Mouse (Mus musculus) hindbrain, postnatal 0 days (tissue): ENCODE measurements around the gene Trim46. TPM values are rescaled to one million over a fixed set of nuclear protein-coding genes. Genes with fewer than 3 reads are reported as not detected.

Experiments used
- ATAC-seq: fragments of 200-750 bp; cut with Nextera tagmentation; 2 replicates; pipeline ENCODE4 v1.8.0; 2017; ENCODE audit warnings: mild to moderate bottlenecking, moderate TSS enrichment, moderate library complexity
- DNase-seq: peaks from one replicate; pipeline ENCODE4 v3.0.0-alpha.2; 2015; ENCODE audit warnings: low spot score
- H3K27ac ChIP-seq: fragments of 300-500 bp; sonication (generic); 2 replicates; pipeline ENCODE4 v1.5.1; 2014; ENCODE audit warnings: mild to moderate bottlenecking
- H3K27me3 ChIP-seq: fragments of 300-500 bp; sonication (generic); 2 replicates; pipeline ENCODE4 v1.6.1; 2014; ENCODE audit warnings: low read length, mixed read lengths; ENCODE audit not compliant: insufficient read depth
- H3K36me3 ChIP-seq: fragments of 300-500 bp; sonication (generic); 2 replicates; pipeline ENCODE4 v1.6.1; 2014; ENCODE audit warnings: low read length, mixed read lengths; ENCODE audit not compliant: insufficient read depth
- H3K4me1 ChIP-seq: fragments of 300-500 bp; sonication (generic); 2 replicates; pipeline ENCODE4 v1.6.1; 2014; ENCODE audit warnings: antibody characterized with exemption, low read length, mixed read lengths; ENCODE audit not compliant: insufficient read depth
- H3K4me2 ChIP-seq: fragments of 300-500 bp; sonication (generic); 2 replicates; pipeline ENCODE4 v1.6.1; 2014; ENCODE audit warnings: low read depth, mild to moderate bottlenecking, low read length, moderate library complexity, mixed read lengths
- H3K4me3 ChIP-seq: fragments of 300-500 bp; sonication (generic); 2 replicates; pipeline ENCODE4 v1.5.1; 2014; ENCODE audit warnings: low read length
- H3K9ac ChIP-seq: fragments of 300-500 bp; sonication (generic); replicated peaks from 2 replicates; pipeline ENCODE4 v1.6.1; 2014; ENCODE audit warnings: mild to moderate bottlenecking, low read length, moderate library complexity, mixed read lengths
- H3K9me3 ChIP-seq: fragments of 300-500 bp; sonication (generic); 2 replicates; pipeline ENCODE4 v1.6.1; 2016; ENCODE audit warnings: low read length, mixed read lengths
- CTCF ChIP-seq: IDR thresholded peaks from 2 replicates; pipeline ENCODE4 v1.5.1; 2016; ENCODE audit warnings: antibody characterized with exemption, control low read depth, low read depth
- WGBS: fragments of 180-500 bp; shearing (Covaris S2); extraction: QIAGEN DNeasy Blood & Tissue Kit; methylation state at CpG from one replicate; pipeline ENCODE4 v1.1.7; 2014; 5-methylcytosine and 5-hydroxymethylcytosine counted together
- polyA plus RNA-seq: library from polyadenylated mRNA; unstranded; fragments of >200 nt; fragmentation: Nextera tagmentation; extraction: Ambion mirVana; gene quantifications from 2 replicates; pipeline ENCODE4 v1.2.1, GENCODE M21; 2015
- total RNA-seq: library from RNA; depleted of rRNA; stranded (reverse); fragments of >200 nt; gene quantifications from 2 replicates; pipeline ENCODE4 v1.2.3, GENCODE M21; 2014

Gene Trim46
- total and polyA plus RNA-seq, 2 experiments from 2014 or later, result 49.8 to 97.9 TPM

DNA sequence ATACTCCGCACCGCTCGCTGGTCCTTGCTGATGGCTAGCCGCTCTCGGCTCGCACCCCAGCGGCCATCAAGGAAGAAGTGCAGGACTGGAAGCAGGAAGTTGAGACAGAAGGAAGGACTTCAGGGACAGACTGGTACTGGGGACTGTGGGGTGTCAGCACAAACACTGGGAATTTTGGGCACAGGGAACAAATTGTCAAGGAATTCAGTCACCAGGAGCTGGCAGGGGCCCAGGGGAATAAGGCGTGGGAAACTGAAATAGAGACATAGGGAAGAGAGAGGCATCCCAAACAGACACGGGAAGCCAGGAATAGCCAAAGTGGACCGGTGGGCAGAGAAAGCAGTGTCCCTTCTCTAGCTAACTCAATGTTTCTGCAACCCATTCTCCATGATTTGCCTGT is 9.6 kb downstream of the Trim46 start:
- Histone ChIP-seq H3K27ac (no peak overlapping the region), H3K36me3 (peaks cover 48% of the 10 kb centered on the region), H3K27me3 (no peaks in the 10 kb centered on the region), H3K4me3 (no peak overlapping the region), H3K9ac (no peak overlapping the region), H3K4me1 (no peaks in the 10 kb centered on the region), H3K4me2 (no peak overlapping the region), H3K9me3 (no peaks in the 10 kb centered on the region)
- DNase-seq, result no peak
- no peak for TF ChIP-seq CTCF
- no peak for ATAC-seq
- 89% methylated on average over 10 of the region's 10 CpGs for WGBS

GRCm38 (mm10) chr3:89233562-89234110 is 12.5 kb downstream of the Trim46 start:
- WGBS, result 75% methylated on average over 14 of the region's 14 CpGs
- no peak for DNase-seq
- Histone ChIP-seq H3K4me1 (no peaks in the 10 kb centered on the region), H3K9ac (no peak overlapping the region), H3K27ac (no peak overlapping the region), H3K4me2 (no peak overlapping the region), H3K36me3 (peaks cover 36% of the 10 kb centered on the region), H3K27me3 (no peaks in the 10 kb centered on the region), H3K9me3 (no peaks in the 10 kb centered on the region), H3K4me3 (no peak overlapping the region)
- no peak for TF ChIP-seq CTCF
- ATAC-seq, result no peak

DNA sequence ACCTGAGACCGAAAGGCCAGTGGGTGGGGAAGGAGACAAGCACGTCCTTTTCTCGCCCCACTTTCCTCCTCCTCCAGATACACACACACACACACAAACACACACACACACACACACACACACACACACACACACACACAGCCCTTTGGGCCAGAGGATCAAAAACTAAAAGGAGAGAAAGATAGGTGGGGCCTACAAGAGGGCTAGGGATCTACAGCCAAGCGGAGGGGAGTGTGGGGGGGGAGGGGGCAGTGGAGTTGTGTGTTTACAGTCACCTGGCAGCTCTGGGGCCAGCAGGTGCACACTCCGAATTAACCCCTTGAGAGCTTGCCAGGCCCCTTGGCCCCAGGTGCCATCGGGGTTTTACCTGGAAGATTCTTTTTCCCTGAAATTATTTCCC is 13.5 kb downstream of the Trim46 start:
- DNase-seq, result no peak
- WGBS, result 81% methylated on average over 6 of the region's 6 CpGs
- H3K9ac ChIP-seq, result no peak overlapping the region
- H3K4me1 ChIP-seq, result no peaks in the 10 kb centered on the region; the same call in 1 of the 2 replicates
- H3K4me2 ChIP-seq, result no peak overlapping the region
- no peak for TF ChIP-seq CTCF
- no peaks in the 10 kb centered on the region for H3K9me3 ChIP-seq
- no peak overlapping the region for H3K27ac ChIP-seq
- H3K36me3 ChIP-seq, result peaks cover 26% of the 10 kb centered on the region
- no peak overlapping the region for H3K4me3 ChIP-seq
- H3K27me3 ChIP-seq, result no peaks in the 10 kb centered on the region
- no peak for ATAC-seq

DNA sequence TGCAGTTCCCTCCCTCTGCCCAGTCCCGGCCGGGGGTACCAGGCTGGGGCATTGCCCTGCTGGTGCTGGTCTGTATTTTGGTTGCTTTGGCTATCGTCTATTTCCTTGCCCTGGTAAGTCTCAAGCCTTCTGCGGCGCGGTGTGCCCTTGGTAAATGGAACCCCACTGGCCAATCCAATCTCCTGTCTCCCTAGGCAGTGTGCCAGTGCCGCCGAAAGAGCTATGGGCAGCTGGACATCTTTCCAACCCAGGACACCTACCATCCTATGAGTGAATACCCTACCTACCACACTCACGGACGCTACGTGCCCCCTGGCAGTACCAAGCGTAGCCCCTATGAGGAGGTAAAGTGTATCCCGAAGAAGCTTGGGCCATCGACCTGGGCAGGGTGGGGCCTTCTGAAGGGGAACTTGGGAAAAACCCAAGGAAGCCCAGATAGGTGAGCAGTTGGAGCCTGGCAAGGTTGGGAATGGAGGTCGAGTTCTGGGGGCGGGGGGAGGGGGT is 14.3 kb downstream of the Trim46 start:
- DNase-seq, result no peak
- H3K9me3 ChIP-seq, result no peaks in the 10 kb centered on the region

DNA sequence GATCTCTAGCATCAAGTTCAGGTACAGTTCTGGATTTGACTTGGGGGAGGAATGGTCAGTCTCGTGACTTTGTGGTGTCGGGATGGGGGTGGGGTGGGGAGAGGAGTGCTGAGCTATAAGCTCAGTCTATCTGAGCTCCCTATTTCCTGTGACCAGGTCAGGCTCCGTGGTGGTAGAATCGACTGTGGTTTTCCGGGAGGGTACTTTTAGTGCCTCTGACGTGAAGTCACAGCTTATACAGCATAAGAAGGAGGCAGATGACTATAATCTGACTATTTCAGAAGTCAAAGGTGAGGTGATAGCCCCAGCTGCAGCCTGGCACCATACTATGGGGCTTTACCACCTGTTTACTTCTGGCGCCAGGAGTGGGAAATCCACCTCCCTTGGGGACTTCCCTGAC is 14.8 kb downstream of the Trim46 start:
- 72% methylated on average over 7 of the region's 7 CpGs for WGBS
- TF ChIP-seq CTCF, result no peak
- H3K9me3 ChIP-seq, result no peaks in the 10 kb centered on the region
- no peak overlapping the region for H3K9ac ChIP-seq
- no peak overlapping the region for H3K4me2 ChIP-seq
- no peak overlapping the region for H3K27ac ChIP-seq
- H3K4me1 ChIP-seq, result no peaks in the 10 kb centered on the region; the same call in 1 of the 2 replicates
- no peak overlapping the region for H3K4me3 ChIP-seq
- ATAC-seq (no peak), DNase-seq (no peak)
- no peaks in the 10 kb centered on the region for H3K27me3 ChIP-seq
- peaks cover 18% of the 10 kb centered on the region for H3K36me3 ChIP-seq

More for the DNA sequence above, 14.3 kb downstream of the Trim46 start:
- Histone ChIP-seq H3K4me2 (no peak overlapping the region), H3K4me3 (no peak overlapping the region), H3K4me1 (no peaks in the 10 kb centered on the region; the same call in 1 of the 2 replicates), H3K27ac (no peak overlapping the region), H3K9ac (no peak overlapping the region), H3K27me3 (no peaks in the 10 kb centered on the region), H3K36me3 (peaks cover 22% of the 10 kb centered on the region)
- WGBS, result 69% methylated on average over 16 of the region's 16 CpGs
- no peak for ATAC-seq
- no peak for TF ChIP-seq CTCF

- H3K9me3 ChIP-seq, result no peaks in the 10 kb centered on the region
- no peak overlapping the region for H3K9ac ChIP-seq
- ATAC-seq, result no peak
- 96% methylated on average over 2 of the region's 2 CpGs for WGBS
- TF ChIP-seq CTCF, result no peak
- no peak overlapping the region for H3K4me2 ChIP-seq
- H3K36me3 ChIP-seq, result peaks cover 10% of the 10 kb centered on the region
- H3K27me3 ChIP-seq, result no peaks in the 10 kb centered on the region
- H3K27ac ChIP-seq, result no peak overlapping the region
- no peak for DNase-seq
- no peak overlapping the region for H3K4me3 ChIP-seq
- H3K4me1 ChIP-seq, result peaks cover 2% of the 10 kb centered on the region; the same call in 1 of the 2 replicates
Observed at GRCm38 (mm10) chr3:89230561-89230960, 15.5 kb downstream of the Trim46 start.

DNA sequence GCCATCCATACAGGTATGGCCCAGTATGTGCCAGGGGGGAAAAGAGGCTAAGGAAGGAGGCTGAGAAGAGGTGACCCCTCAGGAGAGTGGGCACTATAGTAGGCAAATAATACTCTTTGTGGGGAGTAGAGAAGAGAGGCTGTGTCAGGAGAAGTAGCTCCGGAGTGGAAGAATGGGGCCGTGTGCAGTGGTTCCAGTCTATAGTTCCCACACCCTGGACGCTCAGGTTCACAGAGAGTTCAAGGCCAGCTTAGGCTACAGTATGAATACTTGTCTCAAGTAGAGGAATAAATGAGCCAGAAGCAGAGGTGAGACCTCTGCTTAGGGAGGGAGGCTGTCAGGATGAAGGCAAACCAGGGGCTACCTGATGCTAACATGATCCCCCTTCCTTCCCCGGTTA is 16.8 kb downstream of the Trim46 start:
- no peak for DNase-seq
- no peak overlapping the region for H3K27ac ChIP-seq
- H3K36me3 ChIP-seq, result no peaks in the 10 kb centered on the region; the same call in 1 of the 2 replicates
- no peak overlapping the region for H3K4me3 ChIP-seq
- no peak for TF ChIP-seq CTCF
- peaks cover 12% of the 10 kb centered on the region; the same call in 1 of the 2 replicates for H3K4me1 ChIP-seq
- H3K4me2 ChIP-seq, result no peak overlapping the region
- WGBS, result 57% methylated on average over 4 of the region's 4 CpGs
- H3K9ac ChIP-seq, result 0 out of 2 replicates have a peak overlapping the region, but pooled peaks have one; percentile 17
- H3K9me3 ChIP-seq, result no peaks in the 10 kb centered on the region
- no peak for ATAC-seq
- no peaks in the 10 kb centered on the region for H3K27me3 ChIP-seq
